Mouse (Mus musculus) spleen, postnatal 10 days (tissue): ENCODE measurements around the gene Gm13277.
"Not testable (repeated sequence)": the region's sequence is repeated elsewhere in the genome, so short reads cannot be mapped to it uniquely, and the experiment has no call there.

Experiments
- DNase-seq, 2 experiments: peaks; one replicate each; pipeline ENCODE4 v3.0.0; 2021 to 2022; ENCODE audit warnings: low spot score in 2 of 2

Gm13277 gene

GRCm38 (mm10) chr4:88788402-88788801 is at the start of gene Gm13277:
Gm13277 (plus strand) TSS chr4:88788632.
- DNase-seq = peak; percentile 17 to 69

GRCm38 (mm10) chr4:88739036-88739435 is 49.4 kb upstream of the Gm13277 start:
- no peak for DNase-seq

DNA sequence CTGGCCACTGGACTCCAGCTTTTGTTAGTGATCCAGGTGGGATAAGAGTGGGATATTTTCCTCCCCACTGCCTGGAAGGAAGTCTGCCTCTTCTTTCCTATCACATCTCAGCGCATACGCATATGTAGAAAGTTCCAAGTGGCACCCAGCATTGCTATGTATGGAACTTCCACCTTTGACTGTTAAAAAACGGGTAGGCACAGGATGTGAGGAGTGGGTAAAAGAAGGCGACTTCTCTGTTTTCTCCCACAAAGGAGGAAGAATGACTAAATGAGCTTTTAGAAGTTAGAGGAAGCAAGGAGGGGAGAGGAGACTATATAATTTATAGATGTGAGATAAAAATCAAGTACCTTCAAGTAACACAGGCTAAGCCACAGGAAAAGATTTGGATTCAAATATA is 47.0 kb upstream of the Gm13277 start:
- no peak for DNase-seq

DNA sequence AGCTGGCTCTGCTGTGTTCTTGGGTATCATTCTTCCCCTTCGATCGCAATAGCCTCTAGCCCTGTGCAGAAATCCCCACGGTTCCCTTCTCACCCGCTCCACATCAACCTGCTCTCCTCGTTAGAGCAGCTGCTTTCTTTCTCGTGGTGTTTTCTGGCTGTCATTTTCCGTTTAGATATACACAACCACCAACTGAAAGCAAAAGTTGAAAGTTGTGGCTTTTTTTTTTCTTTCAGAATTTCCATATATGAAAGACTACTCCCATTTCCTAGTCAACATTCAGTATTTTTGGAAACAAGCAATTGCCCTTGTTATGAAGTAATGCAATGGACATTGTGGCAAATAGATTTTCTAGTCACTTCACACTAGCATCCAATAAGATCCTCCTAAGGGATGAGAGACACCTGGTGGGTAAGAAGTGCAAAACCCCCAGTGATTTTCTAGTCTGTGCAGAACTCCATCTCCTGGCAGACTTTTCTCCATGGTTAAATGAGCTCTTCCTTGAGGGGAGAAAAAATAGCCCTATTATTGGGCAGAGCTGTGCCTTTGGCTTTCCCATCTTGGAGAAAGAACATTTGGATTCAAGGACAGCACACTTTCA is 45.6 kb upstream of the Gm13277 start:
- DNase-seq = no peak

GRCm38 (mm10) chr4:88744207-88744606 is 44.2 kb upstream of the Gm13277 start:
- DNase-seq = no peak

DNA sequence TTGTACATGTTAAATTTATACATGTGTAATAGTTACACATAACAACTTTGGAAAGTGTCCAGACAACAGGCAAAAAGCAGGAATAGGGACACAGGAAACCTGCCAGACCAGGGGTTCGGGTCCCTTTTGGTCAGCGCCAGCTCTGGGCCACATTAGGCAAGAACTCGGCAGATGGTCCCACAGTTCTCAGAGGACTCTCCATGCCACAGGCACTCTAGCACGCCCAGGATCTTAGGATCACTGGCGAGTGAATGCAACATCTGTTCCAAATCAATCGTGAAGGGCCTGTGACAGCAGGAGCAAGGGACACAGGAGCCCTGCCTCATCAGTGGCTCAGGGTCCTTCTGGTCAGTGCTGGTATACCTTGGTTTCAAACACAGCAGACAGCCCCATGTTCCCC is 38.5 kb upstream of the Gm13277 start:
- DNase-seq = no peak

DNA sequence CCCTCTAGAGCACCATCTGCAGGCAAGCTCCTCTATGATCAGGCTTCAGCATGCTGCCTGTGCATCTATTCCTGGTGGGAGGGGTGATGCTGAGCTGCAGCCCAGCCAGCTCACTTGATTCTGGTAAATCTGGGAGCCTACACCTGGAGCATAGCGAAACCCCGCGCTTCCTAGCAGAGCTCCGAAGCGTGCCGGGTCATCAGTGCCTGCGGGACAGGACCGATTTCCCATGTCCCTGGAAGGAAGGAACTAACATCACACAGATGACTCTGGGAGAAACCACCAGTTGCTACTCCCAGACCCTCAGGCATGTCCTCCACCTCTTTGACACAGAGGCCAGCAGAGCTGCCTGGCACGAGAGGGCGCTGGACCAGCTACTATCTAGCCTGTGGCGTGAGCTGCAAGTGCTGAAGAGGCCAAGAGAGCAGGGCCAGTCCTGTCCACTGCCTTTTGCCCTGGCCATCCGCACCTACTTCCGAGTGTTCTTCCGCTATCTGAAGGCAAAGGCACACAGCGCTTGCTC is 33.6 kb upstream of the Gm13277 start, which contains the start of gene Gm13271:
Gene Gm13271 (plus strand): TSS at position 51 of the 523 bp plus-strand sequence.
- DNase-seq = peak; percentile 58 to 74

DNA sequence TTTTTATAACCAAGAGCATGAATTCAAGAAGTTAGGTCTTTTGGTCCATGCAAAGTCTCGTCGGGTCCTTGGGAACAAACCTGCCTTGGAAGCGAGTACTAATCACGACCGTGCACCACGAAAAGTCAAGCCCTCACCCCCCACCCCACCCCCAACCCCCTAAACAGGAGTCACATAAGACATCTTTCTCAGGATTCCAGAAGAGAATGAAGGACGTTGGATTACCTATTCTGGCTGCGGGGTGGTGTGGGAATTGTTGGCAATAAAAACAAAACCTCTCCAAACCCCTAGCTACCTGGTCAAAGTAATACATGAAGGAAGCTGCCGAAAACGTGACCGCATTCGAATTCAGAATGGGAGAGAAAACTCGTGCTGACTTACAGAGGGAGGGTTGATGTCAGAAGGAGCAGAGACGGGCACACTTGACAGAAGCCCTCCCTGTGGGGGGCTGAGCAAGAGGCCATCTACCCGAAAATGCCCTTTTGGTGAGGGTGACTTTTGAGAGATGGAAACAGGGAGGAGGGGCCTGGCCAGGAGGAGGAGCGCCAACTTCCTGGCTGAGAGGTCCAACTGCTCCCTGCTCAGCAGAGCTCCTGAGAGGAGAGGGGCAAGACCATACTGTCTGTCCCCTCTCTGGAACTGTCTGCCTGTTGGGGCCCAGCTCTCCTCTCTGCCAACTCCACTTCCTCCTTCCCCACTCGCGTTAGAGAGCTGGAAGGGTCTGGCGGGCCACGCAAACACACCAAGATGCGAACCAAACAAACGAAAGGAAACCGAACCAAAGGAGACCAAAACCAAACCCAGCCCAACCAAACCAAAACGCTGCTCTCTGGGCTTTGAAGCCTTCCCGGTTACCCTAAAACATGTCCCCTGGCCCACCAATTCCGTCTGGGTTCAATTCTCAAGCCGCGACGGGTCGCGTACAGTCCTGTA is 31.6 kb upstream of the Gm13277 start:
- DNase-seq = not testable (repeated sequence)

DNA sequence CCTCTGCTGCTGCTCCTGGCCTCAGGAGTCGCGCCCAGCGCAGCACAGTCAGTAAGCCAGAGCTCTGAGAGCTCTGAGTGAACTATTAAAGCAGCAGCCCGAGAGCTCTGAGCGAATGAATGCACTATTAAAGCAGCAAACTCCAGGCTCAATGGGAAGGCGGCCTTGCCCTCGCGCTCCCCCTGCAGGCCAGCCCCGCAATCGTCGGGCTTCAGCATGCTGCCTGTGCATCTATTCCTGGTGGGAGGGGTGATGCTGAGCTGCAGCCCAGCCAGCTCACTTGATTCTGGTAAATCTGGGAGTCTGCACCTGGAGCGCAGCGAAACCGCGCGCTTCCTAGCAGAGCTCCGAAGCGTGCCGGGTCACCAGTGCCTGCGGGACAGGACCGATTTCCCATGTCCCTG is 30.8 kb upstream of the Gm13277 start:
- DNase-seq = peak; percentile 83 to 88

DNA sequence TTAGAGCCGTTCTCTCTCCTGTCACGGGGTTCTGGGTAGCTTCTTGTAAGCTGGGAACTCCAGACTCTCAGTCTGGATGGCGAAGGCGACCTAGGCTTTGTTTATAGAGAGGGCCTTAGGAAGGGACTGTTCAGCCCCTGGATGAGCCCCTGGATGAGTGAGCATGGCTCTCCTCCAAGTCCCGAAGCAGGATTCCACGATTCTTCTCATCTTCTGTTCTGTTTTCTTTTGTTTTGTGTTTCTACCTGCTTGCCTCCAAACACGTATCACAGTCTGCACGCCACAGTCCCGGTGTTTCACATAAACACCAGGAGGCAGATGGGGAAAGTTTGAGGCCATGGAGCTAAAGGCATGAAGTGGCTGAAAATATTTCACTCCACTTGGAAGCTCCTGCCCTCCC is 29.7 kb upstream of the Gm13277 start:
- DNase-seq = not testable (repeated sequence)

DNA sequence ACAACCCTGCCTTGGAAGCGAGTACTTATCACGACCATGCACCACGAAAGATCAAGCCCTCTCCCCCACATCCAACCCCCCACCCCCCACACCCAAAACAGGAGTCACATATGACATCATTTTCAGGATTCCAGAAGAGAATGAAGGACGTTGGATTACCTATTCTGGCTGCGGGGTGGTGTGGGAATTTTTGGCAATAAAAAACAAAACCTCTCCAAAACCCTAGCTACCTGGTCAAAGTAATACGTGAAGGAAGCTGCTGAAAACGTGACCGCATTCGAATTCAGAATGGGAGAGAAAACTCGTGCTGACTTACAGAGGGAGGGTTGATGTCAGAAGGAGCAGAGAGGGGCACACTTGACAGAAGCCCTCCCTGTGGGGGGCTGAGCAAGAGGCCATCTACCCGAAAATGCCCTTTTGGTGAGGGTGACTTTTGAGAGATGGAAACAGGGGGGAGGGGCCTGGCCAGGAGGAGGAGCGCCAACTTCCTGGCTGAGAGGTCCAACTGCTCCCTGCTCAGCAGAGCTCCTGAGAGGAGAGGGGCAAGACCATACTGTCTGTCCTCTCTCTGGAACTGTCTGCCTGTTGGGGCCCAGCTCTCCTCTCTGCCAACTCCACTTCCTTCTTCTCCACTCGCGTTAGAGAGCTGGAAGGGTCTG is 28.7 kb upstream of the Gm13277 start, which contains the start of gene Gm13283:
Gene Gm13283 (plus strand): TSS at position 510 of the 659 bp plus-strand sequence.
- peak; percentile 24 to 39 for DNase-seq

DNA sequence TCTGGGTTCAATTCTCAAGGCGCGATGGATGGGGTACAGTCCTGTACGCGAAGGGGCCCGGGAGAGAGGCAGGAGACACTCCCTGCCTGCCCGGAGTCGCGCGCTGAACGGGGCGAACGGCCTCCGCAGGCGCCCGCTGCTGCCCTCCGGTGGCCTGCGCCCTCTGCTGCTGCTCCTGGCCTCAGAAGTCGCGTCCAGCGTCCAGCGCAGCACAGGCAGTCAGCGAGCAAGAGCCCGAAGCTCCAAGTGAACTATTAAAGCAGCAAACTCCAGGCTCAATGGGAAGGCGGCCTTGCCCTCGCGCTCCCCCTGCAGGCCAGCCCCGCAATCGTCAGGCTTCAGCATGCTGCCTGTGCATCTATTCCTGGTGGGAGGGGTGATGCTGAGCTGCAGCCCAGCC is 28.0 kb upstream of the Gm13277 start:
- peak; percentile 44 to 63 for DNase-seq

DNA sequence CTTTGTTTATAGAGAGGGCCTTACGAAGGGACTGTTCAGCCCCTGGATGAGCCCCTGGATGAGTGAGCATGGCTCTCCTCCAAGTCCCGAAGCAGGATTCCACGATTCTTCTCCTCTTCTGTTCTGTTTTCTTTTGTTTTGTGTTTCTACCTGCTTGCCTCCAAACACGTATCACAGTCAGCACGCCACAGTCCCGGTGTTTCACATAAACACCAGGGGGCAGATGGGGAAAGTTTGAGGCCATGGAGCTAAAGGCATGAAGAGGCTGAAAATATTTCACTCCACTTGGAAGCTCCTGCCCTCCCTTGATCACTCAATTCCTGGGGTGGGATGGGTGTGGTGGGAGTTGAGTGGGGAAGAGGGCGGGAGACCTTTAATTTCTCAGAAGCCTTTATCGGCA is 26.7 kb upstream of the Gm13277 start:
- DNase-seq = peak; percentile 72 to 73

DNA sequence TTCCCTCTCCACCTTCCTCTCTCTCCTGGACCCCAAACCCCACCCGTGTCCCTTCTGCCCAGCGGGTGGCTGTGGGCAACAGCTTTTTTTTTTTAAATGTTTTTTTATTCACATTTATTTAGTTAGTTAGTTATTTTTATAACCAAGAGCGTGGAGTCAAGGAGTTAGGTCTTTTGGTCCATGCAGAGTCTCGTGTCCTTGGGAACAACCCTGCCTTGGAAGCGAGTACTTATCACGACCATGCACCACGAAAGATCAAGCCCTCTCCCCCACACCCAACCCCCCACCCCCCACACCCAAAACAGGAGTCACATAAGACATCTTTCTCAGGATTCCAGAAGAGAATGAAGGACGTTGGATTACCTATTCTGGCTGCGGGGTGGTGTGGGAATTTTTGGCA is 26.1 kb upstream of the Gm13277 start:
- DNase-seq = not testable (repeated sequence)

GRCm38 (mm10) chr4:88763384-88764018 is 24.9 kb upstream of the Gm13277 start:
- DNase-seq = peak; percentile 12 to 27

- DNase-seq = not testable (repeated sequence)
Observed at GRCm38 (mm10) chr4:88773534-88773933, 14.9 kb upstream of the Gm13277 start, which contains the start of gene Gm13290. Gm13290 (plus strand) TSS chr4:88773834.

DNA sequence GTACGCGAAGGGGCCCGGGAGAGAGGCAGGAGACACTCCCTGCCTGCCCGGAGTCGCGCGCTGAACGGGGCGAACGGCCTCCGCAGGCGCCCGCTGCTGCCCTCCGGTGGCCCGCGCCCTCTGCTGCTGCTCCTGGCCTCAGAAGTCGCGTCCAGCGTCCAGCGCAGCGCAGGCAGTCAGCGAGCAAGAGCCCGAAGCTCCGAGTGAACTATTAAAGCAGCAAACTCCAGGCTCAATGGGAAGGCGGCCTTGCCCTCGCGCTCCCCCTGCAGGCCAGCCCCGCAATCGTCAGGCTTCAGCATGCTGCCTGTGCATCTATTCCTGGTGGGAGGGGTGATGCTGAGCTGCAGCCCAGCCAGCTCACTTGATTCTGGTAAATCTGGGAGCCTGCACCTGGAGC is 11.8 kb upstream of the Gm13277 start, which contains the start of gene Gm13289:
Gene Gm13289 (plus strand): TSS at position 301 of the 400 bp plus-strand sequence.
- DNase-seq = not testable (repeated sequence)

DNA sequence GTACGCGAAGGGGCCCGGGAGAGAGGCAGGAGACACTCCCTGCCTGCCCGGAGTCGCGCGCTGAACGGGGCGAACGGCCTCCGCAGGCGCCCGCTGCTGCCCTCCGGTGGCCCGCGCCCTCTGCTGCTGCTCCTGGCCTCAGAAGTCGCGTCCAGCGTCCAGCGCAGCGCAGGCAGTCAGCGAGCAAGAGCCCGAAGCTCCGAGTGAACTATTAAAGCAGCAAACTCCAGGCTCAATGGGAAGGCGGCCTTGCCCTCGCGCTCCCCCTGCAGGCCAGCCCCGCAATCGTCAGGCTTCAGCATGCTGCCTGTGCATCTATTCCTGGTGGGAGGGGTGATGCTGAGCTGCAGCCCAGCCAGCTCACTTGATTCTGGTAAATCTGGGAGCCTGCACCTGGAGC is 8.9 kb upstream of the Gm13277 start, which contains the start of gene Gm13272:
Gene Gm13272 (plus strand): TSS at position 301 of the 400 bp plus-strand sequence.
- not testable (repeated sequence) for DNase-seq

- DNase-seq = not testable (repeated sequence)
Observed at GRCm38 (mm10) chr4:88780320-88780719, 8.1 kb upstream of the Gm13277 start.

DNA sequence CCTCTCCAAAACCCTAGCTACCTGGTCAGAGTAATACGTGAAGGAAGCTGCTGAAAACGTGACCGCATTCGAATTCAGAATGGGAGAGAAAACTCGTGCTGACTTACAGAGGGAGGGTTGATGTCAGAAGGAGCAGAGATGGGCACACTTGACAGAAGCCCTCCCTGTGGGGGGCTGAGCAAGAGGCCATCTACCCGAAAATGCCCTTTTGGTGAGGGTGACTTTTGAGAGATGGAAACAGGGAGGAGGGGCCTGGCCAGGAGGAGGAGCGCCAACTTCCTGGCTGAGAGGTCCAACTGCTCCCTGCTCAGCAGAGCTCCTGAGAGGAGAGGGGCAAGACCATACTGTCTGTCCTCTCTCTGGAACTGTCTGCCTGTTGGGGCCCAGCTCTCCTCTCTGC is 6.6 kb upstream of the Gm13277 start, which contains the start of gene Ifnz:
Gene Ifnz (plus strand): TSS at position 301 of the 400 bp plus-strand sequence.
- not testable (repeated sequence) for DNase-seq

DNA sequence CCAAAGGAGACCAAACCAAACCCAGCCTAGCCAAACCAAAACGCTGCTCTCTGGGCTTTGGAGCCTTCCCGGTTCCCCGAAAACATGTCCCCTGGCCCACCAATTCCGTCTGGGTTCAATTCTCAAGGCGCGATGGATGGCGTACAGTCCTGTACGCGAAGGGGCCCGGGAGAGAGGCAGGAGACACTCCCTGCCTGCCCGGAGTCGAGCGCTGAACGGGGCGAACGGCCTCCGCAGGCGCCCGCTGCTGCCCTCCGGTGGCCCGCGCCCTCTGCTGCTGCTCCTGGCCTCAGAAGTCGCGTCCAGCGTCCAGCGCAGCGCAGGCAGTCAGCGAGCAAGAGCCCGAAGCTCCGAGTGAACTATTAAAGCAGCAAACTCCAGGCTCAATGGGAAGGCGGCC is 6.1 kb upstream of the Gm13277 start:
- DNase-seq = not testable (repeated sequence)
